Mouse (Mus musculus): ENCODE measurements around the gene Vmn1r130. TPM values are rescaled to one million over a fixed set of nuclear protein-coding genes. Genes with fewer than 3 reads are reported as not detected.

Gene Vmn1r130
- polyA plus RNA-seq (2017; shearing (Covaris generic)): not detected

GRCm38 (mm10) chr7:21511480-21511879, at the start of gene Vmn1r130:
TSS of gene Vmn1r130 (plus strand) at chr7:21511780.

GRCm38 (mm10) chr7:21545990-21546389, 34.4 kb downstream of the Vmn1r130 start, which contains the start of gene Vmn1r131:
TSS of gene Vmn1r131 (minus strand) at chr7:21546090.

Other genes with a start within 250 kb of the Vmn1r130 start
- gene Vmn1r125, start 239.6 kb upstream of the Vmn1r130 start, polyA plus RNA-seq (2017; shearing (Covaris generic)): not detected
- not detected for gene Vmn1r126, start 210.3 kb upstream of the Vmn1r130 start, polyA plus RNA-seq (2017; shearing (Covaris generic))
- not detected for gene Vmn1r127, start 191.9 kb upstream of the Vmn1r130 start, polyA plus RNA-seq (2017; shearing (Covaris generic))
- not detected for gene Vmn1r128, start 162.4 kb upstream of the Vmn1r130 start, polyA plus RNA-seq (2017; shearing (Covaris generic))
- not detected for gene Vmn1r129, start 150.5 kb upstream of the Vmn1r130 start, polyA plus RNA-seq (2017; shearing (Covaris generic))
- gene Gm6882, start 79.0 kb upstream of the Vmn1r130 start, polyA plus RNA-seq (2017; shearing (Covaris generic)): not detected
- gene Vmn1r131, start 34.3 kb downstream of the Vmn1r130 start, polyA plus RNA-seq (2017; shearing (Covaris generic)): not detected
- gene Vmn1r132, start 102.3 kb downstream of the Vmn1r130 start, polyA plus RNA-seq (2017; shearing (Covaris generic)): not detected
- gene Gm4175, start 249.7 kb downstream of the Vmn1r130 start, polyA plus RNA-seq (2017; shearing (Covaris generic)): not detected

Data from activated CD4-positive, CD25-positive, alpha-beta regulatory T cell, adult 9 weeks (primary cell).